Mouse (Mus musculus) thymus, adult 2 months (tissue): ENCODE data around the gene Ly6g5b. TPM values are rescaled to one million over a fixed set of nuclear protein-coding genes. Genes with fewer than 3 reads are reported as not detected.

Experiments
- DNase-seq: peaks from one replicate; pipeline ENCODE4 v3.0.0; 2021
- H3K27ac ChIP-seq: fragments of 200-500 bp; 2 replicates; pipeline ENCODE4 v1.5.1; 2012; ENCODE audit warnings: low read length, control low read depth; ENCODE audit not compliant: control insufficient read depth, insufficient read depth
- H3K27me3 ChIP-seq: fragments of 200-500 bp; 2 replicates; pipeline ENCODE4 v1.6.1; 2012; ENCODE audit warnings: mild to moderate bottlenecking, low read length, moderate library complexity, mixed read lengths; ENCODE audit not compliant: control insufficient read depth, insufficient read depth
- H3K36me3 ChIP-seq: fragments of 200-500 bp; 2 replicates; pipeline ENCODE4 v1.6.1; 2012; ENCODE audit warnings: mild to moderate bottlenecking, low read length, moderate library complexity; ENCODE audit not compliant: control insufficient read depth, insufficient read depth
- H3K4me1 ChIP-seq: fragments of 200-500 bp; replicated peaks from 2 replicates; pipeline ENCODE4 v1.6.1; 2012; ENCODE audit warnings: low read length; ENCODE audit not compliant: control insufficient read depth, insufficient read depth
- H3K4me3 ChIP-seq: fragments of 200-500 bp; 2 replicates; pipeline ENCODE4 v1.5.1; 2012; ENCODE audit warnings: mild to moderate bottlenecking, low read length, control low read depth, moderate library complexity; ENCODE audit not compliant: control insufficient read depth, insufficient read depth
- CTCF ChIP-seq: fragments of 200-500 bp; IDR thresholded peaks from 2 replicates; pipeline ENCODE4 v1.5.1; 2012; ENCODE audit warnings: mild to moderate bottlenecking, control low read depth, low read length, moderate library complexity, borderline replicate concordance; ENCODE audit not compliant: control insufficient read depth, poor library complexity, insufficient read depth; ENCODE audit errors: extremely low read depth
- POLR2A ChIP-seq: fragments of 200-500 bp; IDR thresholded peaks from 2 replicates; pipeline ENCODE4 v1.6.1; 2012; ENCODE audit warnings: mild to moderate bottlenecking, low read length, control low read depth, moderate library complexity; ENCODE audit not compliant: control insufficient read depth, poor library complexity, insufficient read depth; ENCODE audit errors: extremely low read depth
- WGBS: fragments of 180-500 bp; shearing (Covaris S2); methylation state at CpG from one replicate; pipeline ENCODE4 v1.1.7; 2018; 5-methylcytosine and 5-hydroxymethylcytosine counted together
- polyA plus RNA-seq: library from polyadenylated mRNA; depleted of rRNA; stranded (reverse); fragments of >200 nt; gene quantifications from 2 replicates; pipeline ENCODE4 v1.2.3, GENCODE M21; 2012

Ly6g5b gene
- polyA plus RNA-seq, 1 experiment: 8.3 TPM

DNA sequence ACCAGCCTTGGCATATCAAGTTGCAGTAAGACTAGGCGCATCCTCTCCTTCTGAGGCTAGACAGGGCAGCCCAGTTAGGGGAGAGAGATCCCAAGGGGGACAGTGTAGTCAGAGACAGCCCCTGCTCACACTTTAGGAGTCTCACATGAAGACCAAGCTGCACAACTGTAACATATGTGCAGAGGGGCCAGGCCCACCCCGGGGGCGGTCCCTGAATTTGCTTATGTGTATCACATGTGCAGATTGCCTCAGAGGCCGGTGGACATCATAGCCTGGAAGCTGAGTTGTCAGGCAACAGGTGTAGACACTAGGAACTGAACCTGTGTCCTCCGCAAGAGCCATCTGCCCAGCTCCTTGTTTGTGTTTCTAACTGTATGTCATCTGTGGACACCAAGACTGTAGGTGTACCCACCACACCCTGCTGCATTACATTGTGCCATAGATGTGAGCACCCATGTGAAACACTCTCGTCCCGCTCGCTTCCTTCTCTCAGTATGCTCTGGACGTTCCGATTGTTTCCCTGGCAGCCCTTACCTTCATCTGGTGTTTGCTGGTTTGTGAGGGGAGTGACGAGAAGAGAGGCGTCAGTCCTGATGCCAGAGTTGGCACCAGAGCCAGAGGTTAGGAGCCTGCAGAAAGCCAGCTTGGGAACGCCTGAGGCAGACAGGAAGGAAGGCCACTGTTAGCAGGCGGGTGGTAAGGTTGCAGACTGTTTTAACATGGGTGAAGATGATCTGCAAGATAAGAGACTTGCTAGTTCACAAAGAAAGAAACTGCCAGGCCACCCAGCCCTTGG lies 22.6 kb downstream of the Ly6g5b start:
- 79% methylated on average over 14 of the region's 14 CpGs for WGBS
- peaks cover 34% of the 10 kb centered on the region for H3K36me3 ChIP-seq
- no peaks in the 10 kb centered on the region for H3K27me3 ChIP-seq
- H3K27ac ChIP-seq: no peak overlapping the region
- H3K4me1 ChIP-seq: peaks cover 9% of the 10 kb centered on the region
- DNase-seq: no peak
- no peak overlapping the region for H3K4me3 ChIP-seq
- TF ChIP-seq CTCF: no peak
- TF ChIP-seq POLR2A: no peak

- no peak for DNase-seq
- H3K4me3 ChIP-seq: peak overlapping the region; percentile 5; the same call in 1 of the 2 replicates
- no peak overlapping the region for H3K27ac ChIP-seq
- no peak for TF ChIP-seq POLR2A
- TF ChIP-seq CTCF: no peak
- no peaks in the 10 kb centered on the region for H3K27me3 ChIP-seq
- H3K4me1 ChIP-seq: peaks cover 9% of the 10 kb centered on the region
- WGBS: 71% methylated on average over 8 of the region's 8 CpGs
- peaks cover 18% of the 10 kb centered on the region for H3K36me3 ChIP-seq
Measured at GRCm38 (mm10) chr17:35090166-35090932, 24.9 kb downstream of the Ly6g5b start.

DNA sequence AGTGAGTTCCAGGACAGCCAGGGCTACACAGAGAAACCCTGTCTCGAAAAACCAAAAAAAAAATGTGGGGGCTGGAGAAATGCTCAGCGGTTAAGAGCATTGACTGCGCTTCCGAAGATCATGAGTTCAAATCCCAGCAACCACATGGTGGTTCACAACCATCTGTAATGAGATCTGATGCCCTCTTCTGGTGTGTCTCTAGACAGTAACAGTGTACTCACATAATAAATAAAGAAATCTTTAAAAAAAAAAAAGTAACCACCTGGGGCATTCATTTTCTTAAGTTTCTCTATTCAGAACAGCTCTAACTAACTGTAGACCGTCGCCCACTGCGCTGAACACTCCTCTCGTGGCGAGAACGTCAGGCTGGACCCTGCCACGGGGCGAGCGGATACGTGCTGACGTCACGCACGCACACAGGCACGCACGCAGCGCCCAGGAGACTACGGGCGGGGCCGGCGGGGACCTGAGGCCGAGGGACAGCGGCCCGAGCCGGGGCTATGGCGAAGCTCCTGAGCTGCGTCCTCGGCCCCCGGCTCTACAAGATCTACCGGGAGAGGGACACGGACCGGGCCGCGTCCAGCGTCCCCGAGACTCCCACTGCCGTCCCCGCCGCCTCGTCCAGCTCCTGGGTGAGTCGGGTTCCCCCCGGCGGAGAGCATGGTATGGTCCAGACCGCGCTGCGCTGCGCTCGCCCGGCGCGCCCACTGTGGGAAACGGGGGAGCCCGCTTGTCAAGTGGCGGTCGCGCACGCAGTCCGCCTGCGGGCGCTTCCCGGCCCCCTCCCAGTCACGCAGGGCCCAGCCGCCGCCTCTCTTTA lies 26.2 kb downstream of the Ly6g5b start, which contains the start of gene Abhd16a:
TSS of gene Abhd16a (plus strand) at position 439 of the 820 bp plus-strand sequence.
- DNase-seq: peak; percentile 93
- H3K27ac ChIP-seq: no peak within 1 kb of the TSS

GRCm38 (mm10) chr17:35088151-35088550 lies 27.1 kb downstream of the Ly6g5b start:
- H3K27ac ChIP-seq: no peak overlapping the region
- H3K27me3 ChIP-seq: no peaks in the 10 kb centered on the region; the same call in 1 of the 2 replicates
- WGBS: 48% methylated on average over 2 of the region's 2 CpGs
- DNase-seq: no peak
- peaks cover 7% of the 10 kb centered on the region; the same call in 1 of the 2 replicates for H3K36me3 ChIP-seq
- peaks cover 9% of the 10 kb centered on the region for H3K4me1 ChIP-seq
- no peak for TF ChIP-seq POLR2A
- TF ChIP-seq CTCF: no peak
- H3K4me3 ChIP-seq: no peak overlapping the region

More for the DNA sequence above, 26.2 kb downstream of the Ly6g5b start, which contains the start of gene Abhd16a:
- Histone ChIP-seq H3K4me3 (peak within 1 kb of the TSS; percentile 69), H3K27me3 (no peaks in the 10 kb centered on the region; the same call in 1 of the 2 replicates), H3K4me1 (peaks cover 9% of the 10 kb centered on the region), H3K36me3 (peaks cover 8% of the 10 kb centered on the region)
- TF ChIP-seq CTCF (no peak), POLR2A (peak; percentile 29; the same call in 1 of the 2 replicates)
- WGBS: 2% methylated on average over 58 of the region's 67 CpGs

DNA sequence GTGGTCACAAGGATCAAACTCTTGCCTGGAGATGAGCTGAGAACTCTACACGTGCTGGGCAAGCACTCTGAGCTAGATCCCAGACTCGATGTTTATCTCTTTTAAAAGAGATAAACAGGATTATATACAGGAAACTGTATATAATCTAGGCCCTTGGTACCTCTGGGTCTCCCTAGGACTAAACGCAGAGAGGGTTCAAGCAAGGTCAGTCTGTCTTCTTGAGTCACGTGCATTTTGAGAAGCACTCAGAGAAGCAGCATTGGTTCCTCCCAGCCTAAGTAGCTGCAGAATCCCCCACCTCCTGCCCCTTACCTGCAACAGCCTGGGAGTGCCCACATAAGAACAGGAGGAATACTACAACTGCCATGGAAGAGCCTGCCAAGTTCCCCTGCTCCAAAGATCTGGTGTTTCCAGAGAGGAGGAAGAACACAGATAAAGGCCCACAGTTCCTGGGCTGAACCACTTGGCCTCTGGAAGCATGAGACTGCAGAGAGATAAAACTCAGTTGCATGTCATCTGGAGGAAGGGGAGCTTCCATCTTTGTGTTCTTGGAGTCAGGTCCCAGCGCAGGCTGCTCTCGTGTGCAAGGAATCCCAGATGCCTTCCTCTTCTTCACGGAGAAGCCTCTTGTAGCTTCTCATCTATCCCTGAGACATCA lies 29.9 kb downstream of the Ly6g5b start, which contains the start of gene Ly6g6f:
TSS of gene Ly6g6f (minus strand) at position 403 of the 658 bp plus-strand sequence.
- no peak within 1 kb of the TSS for H3K4me3 ChIP-seq
- WGBS: 88% methylated on average over 7 of the region's 7 CpGs
- TF ChIP-seq CTCF (no peak), POLR2A (no peak)
- H3K36me3 ChIP-seq: no peaks in the 10 kb centered on the region
- DNase-seq: no peak
- H3K4me1 ChIP-seq: peaks cover 4% of the 10 kb centered on the region
- H3K27me3 ChIP-seq: no peaks in the 10 kb centered on the region; the same call in 1 of the 2 replicates
- no peak within 1 kb of the TSS for H3K27ac ChIP-seq
